Mouse (Mus musculus): Measurements from ENCODE around the gene Fam131b. TPM values are rescaled to one million over a fixed set of nuclear protein-coding genes. Genes with fewer than 3 reads are reported as not detected.

Gene Fam131b
- polyA plus RNA-seq, 1 experiment: 11.9 TPM

DNA sequence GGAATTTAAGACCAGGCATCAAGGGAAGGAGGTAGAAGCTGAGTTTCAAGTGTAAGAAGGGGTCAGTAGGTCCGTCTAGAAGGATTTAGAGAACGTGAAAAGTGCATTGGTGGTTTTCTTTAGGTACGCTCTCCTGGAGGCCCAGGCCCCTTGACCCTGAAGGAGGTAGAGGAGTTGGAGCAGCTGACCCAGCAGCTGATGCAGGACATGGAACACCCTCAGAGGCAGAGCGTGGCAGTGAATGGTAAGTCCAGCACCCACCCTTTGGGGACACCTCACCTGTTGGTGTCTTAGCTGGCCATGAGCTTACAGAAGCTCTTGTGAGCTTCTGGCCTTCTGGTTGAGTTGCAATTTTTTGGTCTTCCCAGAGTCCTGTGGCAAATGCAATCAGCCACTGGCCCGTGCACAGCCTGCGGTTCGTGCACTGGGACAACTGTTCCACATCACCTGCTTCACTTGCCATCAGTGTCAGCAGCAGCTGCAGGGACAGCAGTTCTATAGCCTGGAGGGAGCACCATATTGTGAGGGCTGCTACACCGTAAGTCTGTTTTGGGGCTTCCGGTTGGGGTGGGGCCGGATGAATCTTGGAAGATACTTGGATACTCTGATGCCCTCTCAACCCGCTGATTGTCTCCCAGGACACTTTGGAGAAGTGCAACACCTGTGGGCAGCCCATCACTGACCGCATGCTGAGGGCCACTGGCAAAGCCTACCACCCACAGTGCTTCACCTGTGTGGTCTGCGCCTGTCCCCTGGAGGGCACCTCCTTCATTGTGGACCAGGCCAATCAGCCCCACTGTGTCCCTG, 31.6 kb upstream of the Fam131b start:
- no peaks in the 10 kb centered on the region for H3K36me3 ChIP-seq (ENCODE audit: control insufficient read depth, insufficient read depth, low read length)
- no peaks in the 10 kb centered on the region for H3K27me3 ChIP-seq (ENCODE audit: control insufficient read depth, insufficient read depth, low read length)
- H3K4me1 ChIP-seq (ENCODE audit: control insufficient read depth, insufficient read depth, low read length): peaks cover 6% of the 10 kb centered on the region
- H3K4me3 ChIP-seq (ENCODE audit: control insufficient read depth, low read depth, low read length): no peak overlapping the region
- TF ChIP-seq CTCF (IDR thresholded peaks at IDR 0.05; ENCODE audit: control insufficient read depth, insufficient read depth, insufficient replicate concordance, low read depth, low read length): no peak
- TF ChIP-seq POLR2A (IDR thresholded peaks at IDR 0.05; ENCODE audit: control insufficient read depth, low read depth, low read length): no peak
- H3K27ac ChIP-seq (ENCODE audit: control insufficient read depth, insufficient read depth, low read depth, low read length): no peak overlapping the region

DNA sequence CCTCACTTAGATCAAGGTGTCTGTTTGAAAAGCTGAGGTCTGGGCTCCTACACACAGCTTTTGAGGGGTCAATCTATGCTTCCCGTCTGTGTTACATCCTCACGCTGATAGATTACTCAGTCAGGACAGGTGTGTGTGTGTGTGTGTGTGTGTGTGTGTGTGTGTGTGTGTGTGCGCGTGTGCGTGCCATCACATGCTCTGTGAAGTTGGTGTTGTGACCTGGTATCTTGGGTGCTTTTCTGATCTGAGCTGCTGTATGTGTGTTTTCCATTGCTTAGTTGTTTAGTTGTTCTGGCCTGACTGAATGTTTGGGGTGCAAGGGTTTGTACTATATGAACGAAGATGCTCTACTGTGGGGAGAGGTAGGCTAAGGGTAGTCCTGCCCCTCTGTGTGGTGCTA, 30.9 kb upstream of the Fam131b start:
- TF ChIP-seq POLR2A (IDR thresholded peaks at IDR 0.05; ENCODE audit: control insufficient read depth, low read depth, low read length): no peak
- no peak for TF ChIP-seq CTCF (IDR thresholded peaks at IDR 0.05; ENCODE audit: control insufficient read depth, insufficient read depth, insufficient replicate concordance, low read depth, low read length)
- no peaks in the 10 kb centered on the region for H3K36me3 ChIP-seq (ENCODE audit: control insufficient read depth, insufficient read depth, low read length)
- peaks cover 7% of the 10 kb centered on the region for H3K4me1 ChIP-seq (ENCODE audit: control insufficient read depth, insufficient read depth, low read length)

DNA sequence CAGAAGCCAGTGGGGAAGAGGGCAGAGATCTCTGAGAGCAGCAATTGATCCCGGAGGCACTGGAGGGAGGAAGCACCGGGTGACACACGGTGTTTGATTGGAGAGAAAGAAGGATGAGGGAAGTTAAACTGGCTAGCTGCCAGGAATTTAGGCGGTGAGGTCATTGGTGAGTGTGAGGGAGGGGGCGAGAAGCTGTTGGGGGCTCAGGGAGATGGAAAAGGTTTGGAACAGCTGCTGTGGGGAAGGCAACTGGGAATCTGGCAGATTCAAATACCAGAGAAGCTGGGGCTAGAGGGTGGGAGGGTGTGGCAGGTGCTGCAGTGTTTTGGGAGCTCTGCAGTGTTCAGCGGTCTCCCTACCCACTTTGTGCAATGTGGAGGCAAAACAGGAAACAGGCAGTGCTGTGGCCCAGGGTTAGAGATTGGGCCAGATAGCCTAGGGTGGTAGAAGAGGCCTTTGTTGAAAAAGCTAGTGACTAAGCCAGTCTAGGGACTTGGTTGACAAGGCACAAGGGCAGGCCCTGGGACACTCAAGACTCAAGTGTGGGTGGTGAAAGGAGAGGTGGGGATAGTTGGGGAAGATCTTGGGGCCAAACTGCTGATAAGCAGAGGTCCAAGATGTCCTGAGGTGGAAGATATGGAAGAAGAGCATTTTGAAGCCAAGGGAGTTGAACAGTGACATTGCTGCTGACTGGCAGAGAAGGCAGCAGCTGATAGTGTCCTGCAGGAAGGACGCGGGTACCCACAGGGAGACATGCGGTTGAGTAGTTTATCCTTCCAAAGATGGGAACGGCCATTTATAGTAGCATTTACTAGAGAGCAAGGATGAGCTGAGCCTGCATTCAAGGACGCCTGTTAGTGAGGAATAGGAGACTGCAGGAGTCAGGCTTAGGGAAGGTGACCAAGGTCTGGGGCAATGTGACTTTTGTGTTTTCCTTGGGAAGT, 29.9 kb upstream of the Fam131b start:
- Histone ChIP-seq H3K27me3 (ENCODE audit: control insufficient read depth, insufficient read depth, low read length) (no peaks in the 10 kb centered on the region), H3K27ac (ENCODE audit: control insufficient read depth, insufficient read depth, low read depth, low read length) (peak overlapping the region; percentile 35), H3K4me1 (ENCODE audit: control insufficient read depth, insufficient read depth, low read length) (peaks cover 4% of the 10 kb centered on the region), H3K4me3 (ENCODE audit: control insufficient read depth, low read depth, low read length) (no peak overlapping the region), H3K36me3 (ENCODE audit: control insufficient read depth, insufficient read depth, low read length) (no peaks in the 10 kb centered on the region)
- TF ChIP-seq POLR2A (IDR thresholded peaks at IDR 0.05; ENCODE audit: control insufficient read depth, low read depth, low read length) (no peak), CTCF (IDR thresholded peaks at IDR 0.05; ENCODE audit: control insufficient read depth, insufficient read depth, insufficient replicate concordance, low read depth, low read length) (no peak)

More for the DNA sequence above, 30.9 kb upstream of the Fam131b start:
- Histone ChIP-seq H3K27ac (ENCODE audit: control insufficient read depth, insufficient read depth, low read depth, low read length) (no peak overlapping the region), H3K27me3 (ENCODE audit: control insufficient read depth, insufficient read depth, low read length) (no peaks in the 10 kb centered on the region), H3K4me3 (ENCODE audit: control insufficient read depth, low read depth, low read length) (no peak overlapping the region)

DNA sequence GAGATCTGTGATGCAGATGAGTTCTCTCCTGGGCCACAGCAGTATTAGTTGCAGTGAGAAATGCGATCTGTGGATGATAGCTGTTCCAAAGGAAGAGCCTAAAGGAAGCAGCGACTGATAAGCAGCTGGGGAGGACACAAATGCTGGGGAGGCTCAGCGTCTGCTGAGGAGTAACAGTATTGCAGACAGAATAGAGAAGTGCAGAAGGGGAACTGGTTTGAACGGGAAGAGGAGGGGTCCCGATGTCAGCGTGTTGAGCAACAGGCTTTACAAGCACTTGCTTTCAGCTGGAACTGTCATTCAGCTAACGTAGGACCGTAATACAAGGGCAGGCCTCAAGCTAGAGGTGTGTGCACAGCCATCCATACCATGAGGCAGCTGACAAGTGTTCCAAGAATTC, 28.7 kb upstream of the Fam131b start:
- Histone ChIP-seq H3K27me3 (ENCODE audit: control insufficient read depth, insufficient read depth, low read length) (no peaks in the 10 kb centered on the region), H3K4me1 (ENCODE audit: control insufficient read depth, insufficient read depth, low read length) (peaks cover 8% of the 10 kb centered on the region), H3K4me3 (ENCODE audit: control insufficient read depth, low read depth, low read length) (no peak overlapping the region), H3K27ac (ENCODE audit: control insufficient read depth, insufficient read depth, low read depth, low read length) (peak overlapping the region; percentile 40), H3K36me3 (ENCODE audit: control insufficient read depth, insufficient read depth, low read length) (no peaks in the 10 kb centered on the region)
- no peak for TF ChIP-seq CTCF (IDR thresholded peaks at IDR 0.05; ENCODE audit: control insufficient read depth, insufficient read depth, insufficient replicate concordance, low read depth, low read length)
- no peak for TF ChIP-seq POLR2A (IDR thresholded peaks at IDR 0.05; ENCODE audit: control insufficient read depth, low read depth, low read length)

DNA sequence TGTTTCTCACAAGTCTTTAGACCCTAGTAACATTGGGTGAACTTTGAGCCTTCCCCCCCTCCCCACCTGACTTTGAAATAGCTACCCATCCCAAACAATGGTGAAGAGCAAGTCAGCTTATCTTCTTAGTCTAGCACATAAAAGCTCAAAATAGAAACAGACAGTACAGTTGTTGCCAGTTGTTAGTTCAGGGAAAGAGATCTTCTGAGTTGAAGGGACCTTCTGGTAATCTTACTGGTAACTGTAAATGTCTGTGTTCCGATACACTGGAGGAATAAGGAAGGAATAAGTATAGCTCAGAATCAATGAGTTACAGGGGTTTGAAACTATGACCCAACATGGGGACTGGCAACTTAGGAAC, 28.0 kb upstream of the Fam131b start:
- Histone ChIP-seq H3K36me3 (ENCODE audit: control insufficient read depth, insufficient read depth, low read length) (no peaks in the 10 kb centered on the region), H3K27ac (ENCODE audit: control insufficient read depth, insufficient read depth, low read depth, low read length) (no peak overlapping the region), H3K4me3 (ENCODE audit: control insufficient read depth, low read depth, low read length) (no peak overlapping the region), H3K4me1 (ENCODE audit: control insufficient read depth, insufficient read depth, low read length) (peaks cover 8% of the 10 kb centered on the region), H3K27me3 (ENCODE audit: control insufficient read depth, insufficient read depth, low read length) (no peaks in the 10 kb centered on the region)
- TF ChIP-seq CTCF (IDR thresholded peaks at IDR 0.05; ENCODE audit: control insufficient read depth, insufficient read depth, insufficient replicate concordance, low read depth, low read length) (no peak), POLR2A (IDR thresholded peaks at IDR 0.05; ENCODE audit: control insufficient read depth, low read depth, low read length) (no peak)

DNA sequence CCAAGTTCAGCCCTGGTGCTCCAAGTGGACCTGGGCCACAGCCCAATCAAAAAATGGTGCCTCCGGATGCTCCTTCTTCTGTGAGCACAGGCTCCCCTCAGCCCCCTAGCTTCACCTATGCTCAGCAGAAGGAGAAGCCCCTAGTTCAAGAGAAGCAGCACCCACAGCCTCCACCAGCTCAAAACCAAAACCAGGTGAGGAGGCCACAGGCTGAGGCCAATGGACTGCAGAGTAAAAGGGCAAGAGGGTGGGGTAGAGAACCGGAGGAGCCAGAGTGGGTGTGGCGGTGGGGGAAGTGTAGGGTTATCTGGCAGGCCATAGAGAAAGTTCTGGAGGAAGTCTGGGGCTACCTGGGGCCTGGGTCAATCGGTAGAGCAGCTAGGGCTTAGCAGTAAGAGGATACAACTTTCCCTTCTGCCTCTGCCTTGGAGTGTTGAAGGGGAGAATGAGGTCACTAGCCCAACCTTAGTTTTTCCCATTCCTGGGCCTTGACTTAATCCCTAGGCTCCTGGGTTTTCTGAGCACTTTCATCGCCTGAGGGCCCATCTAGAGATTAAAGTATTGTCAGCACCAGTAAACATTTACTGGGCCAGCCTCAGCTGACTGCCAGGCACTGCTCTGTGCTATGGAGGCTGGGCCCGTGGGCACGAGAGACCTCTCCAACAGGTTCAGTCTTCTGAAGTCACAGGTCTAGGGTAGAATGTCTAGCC, 27.5 kb upstream of the Fam131b start:
- peak overlapping the region; percentile 3; the same call in 1 of the 2 replicates for H3K4me3 ChIP-seq (ENCODE audit: control insufficient read depth, low read depth, low read length)
- no peak for TF ChIP-seq POLR2A (IDR thresholded peaks at IDR 0.05; ENCODE audit: control insufficient read depth, low read depth, low read length)
- no peak for TF ChIP-seq CTCF (IDR thresholded peaks at IDR 0.05; ENCODE audit: control insufficient read depth, insufficient read depth, insufficient replicate concordance, low read depth, low read length)
- no peak overlapping the region for H3K27ac ChIP-seq (ENCODE audit: control insufficient read depth, insufficient read depth, low read depth, low read length)
- H3K36me3 ChIP-seq (ENCODE audit: control insufficient read depth, insufficient read depth, low read length): no peaks in the 10 kb centered on the region
- H3K27me3 ChIP-seq (ENCODE audit: control insufficient read depth, insufficient read depth, low read length): no peaks in the 10 kb centered on the region
- peaks cover 8% of the 10 kb centered on the region for H3K4me1 ChIP-seq (ENCODE audit: control insufficient read depth, insufficient read depth, low read length)

Measured in testis, adult 2 months (tissue).